Mouse (Mus musculus): Measurements from ENCODE around the gene Slfnl1. TPM values are rescaled to one million over a fixed set of nuclear protein-coding genes. Genes with fewer than 3 reads are reported as not detected.

The Slfnl1 gene
- total RNA-seq (2021): not detected
- long read RNA-seq, experiment 1: 0 reads
- long read RNA-seq, experiment 2: 0 reads

- no peak for DNase-seq
Observed at GRCm38 (mm10) chr4:120531986-120532385, at the start of gene Slfnl1. Gene Slfnl1 (plus strand): TSS chr4:120532231.

- DNase-seq: peak; percentile 18 to 30
Observed at GRCm38 (mm10) chr4:120487707-120488106, 44.3 kb upstream of the Slfnl1 start.

GRCm38 (mm10) chr4:120506955-120507354 is 25.1 kb upstream of the Slfnl1 start:
- no peak for DNase-seq

- DNase-seq: no peak
Observed at GRCm38 (mm10) chr4:120511203-120511602, 20.8 kb upstream of the Slfnl1 start.

- no peak for DNase-seq
Observed at GRCm38 (mm10) chr4:120514366-120514765, 17.7 kb upstream of the Slfnl1 start.

- DNase-seq: no peak
Observed at GRCm38 (mm10) chr4:120516491-120516890, 15.5 kb upstream of the Slfnl1 start.

- DNase-seq: no peak
Observed at GRCm38 (mm10) chr4:120516907-120517306, 15.1 kb upstream of the Slfnl1 start.

GRCm38 (mm10) chr4:120517335-120517734 is 14.7 kb upstream of the Slfnl1 start:
- peak; percentile 17 to 57 for DNase-seq

GRCm38 (mm10) chr4:120521761-120522160 is 10.3 kb upstream of the Slfnl1 start:
- DNase-seq: no peak

- no peak for DNase-seq
Observed at GRCm38 (mm10) chr4:120522351-120522750, 9.7 kb upstream of the Slfnl1 start.

GRCm38 (mm10) chr4:120523092-120523491 is 8.9 kb upstream of the Slfnl1 start:
- DNase-seq: no peak

GRCm38 (mm10) chr4:120528171-120528570 is 3.9 kb upstream of the Slfnl1 start:
- DNase-seq: peak in 1 of 2 experiments; percentile 49

GRCm38 (mm10) chr4:120538664-120539063 is 6.6 kb downstream of the Slfnl1 start:
- DNase-seq: no peak

- DNase-seq: no peak
Observed at GRCm38 (mm10) chr4:120544896-120545295, 12.9 kb downstream of the Slfnl1 start.

GRCm38 (mm10) chr4:120556592-120556991 is 24.6 kb downstream of the Slfnl1 start:
- DNase-seq: no peak

- DNase-seq: no peak
Observed at GRCm38 (mm10) chr4:120565726-120566125, 33.7 kb downstream of the Slfnl1 start.

GRCm38 (mm10) chr4:120568005-120568404 is 36.0 kb downstream of the Slfnl1 start:
- peak; percentile 37 to 53 for DNase-seq

GRCm38 (mm10) chr4:120569025-120569424 is 37.0 kb downstream of the Slfnl1 start:
- peak in 1 of 2 experiments; percentile 43 for DNase-seq

GRCm38 (mm10) chr4:120569486-120570437 is 37.7 kb downstream of the Slfnl1 start, which contains the start of gene Ctps:
Gene Ctps (minus strand): TSS chr4:120570276.
- DNase-seq: peak; percentile 96 to 97

- no peak for DNase-seq
Observed at GRCm38 (mm10) chr4:120570438-120571069, 38.5 kb downstream of the Slfnl1 start.

- DNase-seq: no peak
Observed at GRCm38 (mm10) chr4:120571070-120571464, 39.0 kb downstream of the Slfnl1 start.

- no peak for DNase-seq
Observed at GRCm38 (mm10) chr4:120571691-120572090, 39.7 kb downstream of the Slfnl1 start.

GRCm38 (mm10) chr4:120580894-120581293 is 48.9 kb downstream of the Slfnl1 start:
- no peak for DNase-seq
